Mouse (Mus musculus) forebrain, embryonic 14.5 days (tissue): ENCODE data around the gene Degs2. TPM values are rescaled to one million over a fixed set of nuclear protein-coding genes. Genes with fewer than 3 reads are reported as not detected.

Source experiments
- ATAC-seq: fragments of 200-750 bp; cut with Nextera tagmentation; 2 replicates; pipeline ENCODE4 v1.8.0; 2017; ENCODE audit warnings: mild to moderate bottlenecking, moderate library complexity
- DNase-seq: peaks from one replicate; pipeline ENCODE4 v3.0.0-alpha.2; 2015; ENCODE audit warnings: low spot score
- H3K27ac ChIP-seq: fragments of 300-500 bp; sonication (generic); 2 replicates; pipeline ENCODE4 v1.5.1; 2014; ENCODE audit warnings: low read depth, mild to moderate bottlenecking, control low read depth, low read length, moderate library complexity
- H3K27me3 ChIP-seq: fragments of 300-500 bp; sonication (generic); replicated peaks from 2 replicates; pipeline ENCODE4 v1.6.1; 2014; ENCODE audit warnings: low read length, control low read depth, mixed read lengths; ENCODE audit not compliant: control insufficient read depth, insufficient read depth
- H3K36me3 ChIP-seq: fragments of 300-500 bp; sonication (generic); 2 replicates; pipeline ENCODE4 v1.6.1; 2014; ENCODE audit warnings: low read length, control low read depth; ENCODE audit not compliant: control insufficient read depth, insufficient read depth
- H3K4me1 ChIP-seq: fragments of 300-500 bp; sonication (generic); 2 replicates; pipeline ENCODE4 v1.6.1; 2014; ENCODE audit warnings: antibody characterized with exemption, low read length, control low read depth; ENCODE audit not compliant: control insufficient read depth, insufficient read depth
- H3K4me2 ChIP-seq: fragments of 300-500 bp; sonication (generic); 2 replicates; pipeline ENCODE4 v1.6.1; 2014; ENCODE audit warnings: mild to moderate bottlenecking, control low read depth, low read length
- H3K4me3 ChIP-seq: fragments of 300-500 bp; sonication (generic); 2 replicates; pipeline ENCODE4 v1.5.1; 2014; ENCODE audit warnings: low read depth, low read length, control low read depth
- H3K9ac ChIP-seq: fragments of 300-500 bp; sonication (generic); 2 replicates; pipeline ENCODE4 v1.6.1; 2014; ENCODE audit warnings: mild to moderate bottlenecking, low read length, control low read depth, moderate library complexity
- H3K9me3 ChIP-seq: fragments of 300-500 bp; sonication (generic); replicated peaks from 2 replicates; pipeline ENCODE4 v1.6.1; 2016; ENCODE audit warnings: low read length, control low read depth, mixed read lengths; ENCODE audit not compliant: control insufficient read depth
- WGBS: fragments of 180-500 bp; shearing (Covaris S2); extraction: QIAGEN DNeasy Blood & Tissue Kit; methylation state at CpG from one replicate; pipeline ENCODE4 v1.1.7; 2014; 5-methylcytosine and 5-hydroxymethylcytosine counted together
- polyA plus RNA-seq: library from polyadenylated mRNA; unstranded; fragments of >200 nt; fragmentation: Nextera tagmentation; extraction: Ambion mirVana; gene quantifications from 2 replicates; pipeline ENCODE4 v1.2.1, GENCODE M21; 2014

The Degs2 gene
- polyA plus RNA-seq, 1 experiment from 2014 or later, result 1.1 TPM

GRCm38 (mm10) chr12:108709964-108710765, 8.1 kb upstream of the Degs2 start:
- no peak for DNase-seq
- no peaks in the 10 kb centered on the region for H3K4me1 ChIP-seq

GRCm38 (mm10) chr12:108709386-108709785, 7.3 kb upstream of the Degs2 start:
- Histone ChIP-seq H3K4me2 (no peak overlapping the region), H3K27me3 (no peaks in the 10 kb centered on the region), H3K9ac (no peak overlapping the region), H3K4me3 (no peak overlapping the region), H3K9me3 (no peaks in the 10 kb centered on the region), H3K27ac (no peak overlapping the region), H3K4me1 (no peaks in the 10 kb centered on the region), H3K36me3 (no peaks in the 10 kb centered on the region)
- ATAC-seq, result no peak
- WGBS, result 80% methylated on average over 6 of the region's 6 CpGs
- no peak for DNase-seq

More at GRCm38 (mm10) chr12:108709964-108710765, 8.1 kb upstream of the Degs2 start:
- H3K9me3 ChIP-seq, result no peaks in the 10 kb centered on the region
- no peak overlapping the region for H3K4me2 ChIP-seq
- H3K9ac ChIP-seq, result no peak overlapping the region
- 87% methylated on average over 6 of the region's 6 CpGs for WGBS
- H3K27me3 ChIP-seq, result no peaks in the 10 kb centered on the region
- no peak for ATAC-seq
- H3K36me3 ChIP-seq, result no peaks in the 10 kb centered on the region
- no peak overlapping the region for H3K4me3 ChIP-seq
- no peak overlapping the region for H3K27ac ChIP-seq

- no peak overlapping the region for H3K4me2 ChIP-seq
- 46% methylated on average over 7 of the region's 7 CpGs for WGBS
- H3K4me3 ChIP-seq, result no peak overlapping the region
- DNase-seq (peak; percentile 55), ATAC-seq (no peak)
- no peaks in the 10 kb centered on the region for H3K9me3 ChIP-seq
- no peaks in the 10 kb centered on the region for H3K36me3 ChIP-seq
- H3K9ac ChIP-seq, result no peak overlapping the region
- no peak overlapping the region for H3K27ac ChIP-seq
- no peaks in the 10 kb centered on the region for H3K4me1 ChIP-seq
- H3K27me3 ChIP-seq, result peaks cover 16% of the 10 kb centered on the region
Measured at GRCm38 (mm10) chr12:108706129-108706528, 4.0 kb upstream of the Degs2 start.

- DNase-seq (no peak), ATAC-seq (no peak)
- Histone ChIP-seq H3K4me1 (no peaks in the 10 kb centered on the region), H3K4me2 (no peak overlapping the region), H3K27me3 (peaks cover 23% of the 10 kb centered on the region), H3K36me3 (no peaks in the 10 kb centered on the region), H3K9me3 (no peaks in the 10 kb centered on the region), H3K27ac (no peak overlapping the region), H3K4me3 (no peak overlapping the region), H3K9ac (no peak overlapping the region)
- 87% methylated on average over 6 of the region's 6 CpGs for whole genome bisulfite sequencing
Measured at GRCm38 (mm10) chr12:108705486-108705885, 3.4 kb upstream of the Degs2 start.

- 64% methylated on average over 2 of the region's 2 CpGs for WGBS
Measured at GRCm38 (mm10) chr12:108701221-108701620, 894 bp downstream of the Degs2 start.

GRCm38 (mm10) chr12:108700037-108700436, 2.1 kb downstream of the Degs2 start:
- H3K27me3 ChIP-seq, result peaks cover 27% of the 10 kb centered on the region
- ATAC-seq, result no peak
- DNase-seq, result no peak
- no peak overlapping the region for H3K4me2 ChIP-seq
- WGBS, result 84% methylated on average over 5 of the region's 5 CpGs
- H3K4me1 ChIP-seq, result no peaks in the 10 kb centered on the region
- H3K9ac ChIP-seq, result no peak overlapping the region
- H3K4me3 ChIP-seq, result no peak overlapping the region
- H3K36me3 ChIP-seq, result no peaks in the 10 kb centered on the region
- H3K27ac ChIP-seq, result no peak overlapping the region
- H3K9me3 ChIP-seq, result no peaks in the 10 kb centered on the region

More at GRCm38 (mm10) chr12:108701221-108701620, 894 bp downstream of the Degs2 start:
- H3K4me1 ChIP-seq, result no peaks in the 10 kb centered on the region
- DNase-seq, result no peak
- no peak overlapping the region for H3K4me3 ChIP-seq
- no peak overlapping the region for H3K9ac ChIP-seq
- no peaks in the 10 kb centered on the region for H3K36me3 ChIP-seq
- H3K9me3 ChIP-seq, result no peaks in the 10 kb centered on the region
- H3K27ac ChIP-seq, result no peak overlapping the region
- peaks cover 27% of the 10 kb centered on the region for H3K27me3 ChIP-seq
- no peak overlapping the region for H3K4me2 ChIP-seq
- no peak for ATAC-seq

- Histone ChIP-seq H3K4me3 (no peak overlapping the region), H3K27me3 (peaks cover 27% of the 10 kb centered on the region), H3K9me3 (no peaks in the 10 kb centered on the region), H3K4me1 (no peaks in the 10 kb centered on the region), H3K36me3 (no peaks in the 10 kb centered on the region), H3K9ac (no peak overlapping the region), H3K27ac (no peak overlapping the region), H3K4me2 (no peak overlapping the region)
- 85% methylated on average over 10 of the region's 10 CpGs for WGBS
- ATAC-seq, result no peak
- DNase-seq, result no peak
Measured at GRCm38 (mm10) chr12:108699576-108699975, 2.5 kb downstream of the Degs2 start.

GRCm38 (mm10) chr12:108698697-108699471, 3.2 kb downstream of the Degs2 start:
- peaks cover 27% of the 10 kb centered on the region for H3K27me3 ChIP-seq
- no peaks in the 10 kb centered on the region for H3K9me3 ChIP-seq
- no peaks in the 10 kb centered on the region for H3K36me3 ChIP-seq
- no peak for ATAC-seq
- no peak overlapping the region for H3K9ac ChIP-seq
- no peak overlapping the region for H3K4me2 ChIP-seq
- WGBS, result 83% methylated on average over 11 of the region's 11 CpGs
- H3K27ac ChIP-seq, result no peak overlapping the region
- H3K4me1 ChIP-seq, result no peaks in the 10 kb centered on the region
- no peak for DNase-seq
- no peak overlapping the region for H3K4me3 ChIP-seq

- H3K9ac ChIP-seq, result no peak overlapping the region
- no peak overlapping the region for H3K4me2 ChIP-seq
- no peak overlapping the region for H3K27ac ChIP-seq
- H3K27me3 ChIP-seq, result no peaks in the 10 kb centered on the region
- H3K36me3 ChIP-seq, result peaks cover 8% of the 10 kb centered on the region; the same call in 1 of the 2 replicates
- WGBS, result 96% methylated on average over 1 of the region's 1 CpGs
- ATAC-seq (no peak), DNase-seq (no peak)
- no peak overlapping the region for H3K4me3 ChIP-seq
- no peaks in the 10 kb centered on the region for H3K9me3 ChIP-seq
- no peaks in the 10 kb centered on the region for H3K4me1 ChIP-seq
Measured at GRCm38 (mm10) chr12:108694223-108694622, 7.9 kb downstream of the Degs2 start.
